Mouse (Mus musculus): Measurements from ENCODE around the gene Hivep2. TPM values are rescaled to one million over a fixed set of nuclear protein-coding genes. Genes with fewer than 3 reads are reported as not detected.
A peak's percentile ranks its signal among the peaks of the same experiment; 100 is the strongest.

Hivep2 gene
- total RNA-seq, 2 experiments from 2014 or later: 43.3 to 46.8 TPM

DNA sequence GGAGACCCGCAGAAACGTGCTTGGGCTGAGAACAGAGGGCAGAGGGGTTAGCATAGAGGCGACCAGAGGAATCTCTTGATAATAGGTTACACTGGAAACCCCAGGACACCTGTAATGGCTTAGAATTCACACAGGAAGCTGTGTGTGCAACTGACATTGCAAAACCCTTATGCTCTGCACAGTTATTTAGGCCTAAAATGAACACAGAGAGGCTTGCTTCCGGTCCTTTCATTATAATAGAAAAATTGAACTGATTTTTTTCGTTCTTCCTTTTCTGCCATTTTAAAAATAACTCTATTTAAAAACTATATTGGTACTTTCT, 2.3 kb downstream of the Hivep2 start:
- intact Hi-C loops (cut with DNase I; ENCODE audit: low total_unique reads): loop anchor here (5.0 to 10.0 kb wide), 2 partner anchors 119 to 227 kb away; no protein-coding TSS in a partner anchor

DNA sequence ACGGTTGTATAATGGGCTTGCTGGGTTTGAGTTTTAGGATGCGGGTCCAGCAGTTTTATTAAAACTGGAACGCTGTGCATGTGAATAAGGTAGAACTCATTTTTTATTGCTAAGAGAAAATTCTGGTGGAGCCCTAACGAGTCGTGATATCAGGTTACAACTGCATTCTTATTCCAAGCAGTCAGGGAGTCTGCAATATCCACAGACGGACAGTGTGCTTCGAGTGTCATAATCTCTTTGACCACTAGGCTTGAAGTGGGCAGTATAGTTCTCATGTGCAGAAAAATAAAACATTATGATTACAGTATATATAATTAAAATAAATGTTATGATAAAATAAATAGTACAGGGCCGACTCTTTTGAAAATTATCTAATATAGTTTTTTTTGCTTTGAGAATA, 3.1 kb downstream of the Hivep2 start:
- DNase-seq: no peak
- intact Hi-C loops (cut with DNase I; ENCODE audit: low total_unique reads): loop anchor here (5.0 to 10.0 kb wide), 2 partner anchors 118 to 226 kb away; no protein-coding TSS in a partner anchor

More for the DNA sequence above, 2.3 kb downstream of the Hivep2 start:
- DNase-seq: no peak

DNA sequence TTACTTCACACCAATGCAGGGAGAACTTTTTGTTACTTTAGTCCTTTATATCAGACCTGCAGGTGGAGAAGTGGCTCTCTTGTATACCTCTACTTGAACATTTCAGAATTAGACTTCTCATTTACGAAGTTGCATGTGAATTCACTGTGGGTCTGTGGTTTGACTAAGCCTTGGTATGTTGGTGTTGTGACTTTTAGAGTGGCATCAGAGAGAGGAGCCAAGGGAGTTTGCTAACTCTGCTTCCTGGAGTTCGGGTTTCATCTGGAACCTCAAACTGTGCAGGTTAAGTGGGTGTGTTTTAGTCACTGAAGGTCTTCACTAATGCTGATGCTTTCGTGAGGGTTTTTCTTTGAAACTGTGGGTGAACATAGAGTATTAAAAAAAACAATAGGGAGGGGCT, 4.4 kb downstream of the Hivep2 start:
- no peak for DNase-seq
- intact Hi-C loops (cut with DNase I; ENCODE audit: low total_unique reads): no loop called here

DNA sequence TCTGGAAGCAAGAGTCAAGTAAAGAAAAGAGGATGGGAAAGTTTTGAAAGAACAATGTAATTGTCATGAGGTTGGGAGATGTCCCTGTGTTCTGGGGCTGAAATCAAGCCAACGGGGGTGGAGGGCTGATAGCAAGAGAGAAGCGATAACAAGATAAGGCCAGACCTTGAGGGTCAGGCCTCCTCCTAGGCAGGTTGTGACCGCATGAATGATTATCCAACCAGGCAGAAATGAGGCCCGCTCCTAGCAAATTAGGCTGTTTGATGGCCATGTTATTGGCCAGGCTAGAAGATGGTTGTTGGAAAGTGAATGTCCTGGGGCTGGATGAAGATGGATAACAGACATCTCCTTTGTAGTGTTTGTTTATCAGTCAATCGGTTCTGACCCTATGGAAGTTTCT, 5.4 kb downstream of the Hivep2 start:
- intact Hi-C loops (cut with DNase I; ENCODE audit: low total_unique reads): no loop called here

DNA sequence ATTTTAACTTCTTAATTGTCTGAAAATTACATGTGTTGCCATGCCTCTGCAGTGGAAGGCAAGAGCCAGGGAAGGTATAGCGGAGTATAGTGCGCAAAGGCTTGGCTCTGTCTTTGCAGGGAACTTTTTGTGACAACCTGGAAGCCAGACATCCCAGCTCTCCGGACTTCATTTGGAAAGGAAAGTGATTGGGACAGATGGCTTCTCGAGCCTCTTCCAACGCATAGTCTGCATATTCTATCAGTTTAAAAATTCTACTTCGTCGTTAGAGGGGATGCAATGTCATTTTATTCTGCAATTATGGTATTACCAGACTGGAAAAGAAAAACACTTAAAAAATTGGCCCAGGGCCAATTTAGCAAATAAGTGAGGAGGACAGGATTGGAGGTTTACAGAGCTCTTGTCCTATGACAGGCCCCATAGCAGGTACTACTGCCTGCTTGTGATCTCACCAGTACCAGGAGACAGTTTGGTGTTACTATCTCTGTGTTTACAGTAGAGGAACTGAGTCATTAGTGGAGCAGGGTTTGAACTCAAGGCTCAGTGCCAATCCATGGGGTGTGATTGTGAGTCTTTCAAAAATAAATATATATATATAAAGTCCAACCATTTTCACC, 7.8 kb downstream of the Hivep2 start:
- intact Hi-C loops (cut with DNase I; ENCODE audit: low total_unique reads): no loop called here
- no peak for DNase-seq

More for the DNA sequence above, 5.4 kb downstream of the Hivep2 start:
- no peak for DNase-seq

DNA sequence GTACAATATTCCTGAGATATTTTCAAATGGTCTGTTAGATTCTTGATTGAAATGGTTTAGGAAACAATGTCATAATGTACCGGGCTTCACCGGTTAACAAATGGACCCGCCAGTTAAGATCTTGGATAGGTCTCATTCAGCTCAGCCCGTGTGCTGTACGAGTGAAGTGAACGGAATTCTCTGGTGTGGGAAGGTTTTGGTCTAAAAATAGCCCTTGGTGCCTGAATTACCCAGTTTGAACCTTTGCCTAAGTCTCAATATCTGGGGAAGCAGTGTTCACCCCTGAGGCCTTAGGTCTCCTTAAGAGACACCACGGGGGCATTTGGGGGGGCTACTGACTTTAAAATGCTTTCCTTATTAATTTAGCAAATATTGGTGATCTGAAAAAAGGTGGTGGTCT, 8.6 kb downstream of the Hivep2 start:
- no peak for DNase-seq
- intact Hi-C loops (cut with DNase I; ENCODE audit: low total_unique reads): no loop called here

DNA sequence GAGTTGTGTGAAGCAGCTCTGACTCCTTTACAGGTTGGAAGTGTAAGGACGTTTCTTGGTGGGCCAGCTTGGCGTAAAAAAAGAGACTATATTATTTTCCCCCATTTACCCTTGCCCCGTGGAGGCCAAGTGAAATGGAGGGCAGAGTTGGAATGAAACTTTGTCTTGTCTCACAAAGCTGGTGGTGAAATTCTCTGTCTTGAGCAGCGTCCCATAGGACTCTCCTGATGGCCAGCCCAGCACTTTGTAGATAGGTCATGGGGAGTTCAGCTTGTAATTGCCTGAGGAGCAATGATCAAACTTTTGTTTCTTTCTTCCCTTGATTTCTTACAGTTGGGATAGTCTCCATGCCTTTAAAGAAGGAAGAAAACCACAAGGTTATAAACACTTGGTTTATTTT, 10.0 kb downstream of the Hivep2 start:
- no peak for DNase-seq
- intact Hi-C loops (cut with DNase I; ENCODE audit: low total_unique reads): no loop called here

DNA sequence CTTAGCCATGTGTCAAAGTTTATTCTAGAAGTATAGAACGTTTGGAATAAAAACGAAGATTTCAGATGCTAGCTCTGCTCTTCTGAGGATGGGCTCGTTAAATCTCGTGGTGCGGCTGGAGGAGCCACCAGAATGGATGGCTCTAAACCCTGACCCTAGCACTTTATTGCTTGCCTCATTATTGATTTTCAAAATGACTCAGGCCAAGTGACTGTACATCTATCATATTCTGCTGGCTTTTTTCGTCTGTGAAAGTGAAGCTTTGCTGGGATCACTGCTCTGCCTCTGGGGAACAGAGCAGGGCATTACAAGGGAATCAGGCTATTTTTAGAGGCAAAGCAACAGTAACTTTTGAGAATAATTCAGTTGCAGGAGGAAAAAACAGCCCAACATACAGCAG, 10.4 kb downstream of the Hivep2 start:
- intact Hi-C loops (cut with DNase I; ENCODE audit: low total_unique reads): no loop called here
- DNase-seq: no peak

DNA sequence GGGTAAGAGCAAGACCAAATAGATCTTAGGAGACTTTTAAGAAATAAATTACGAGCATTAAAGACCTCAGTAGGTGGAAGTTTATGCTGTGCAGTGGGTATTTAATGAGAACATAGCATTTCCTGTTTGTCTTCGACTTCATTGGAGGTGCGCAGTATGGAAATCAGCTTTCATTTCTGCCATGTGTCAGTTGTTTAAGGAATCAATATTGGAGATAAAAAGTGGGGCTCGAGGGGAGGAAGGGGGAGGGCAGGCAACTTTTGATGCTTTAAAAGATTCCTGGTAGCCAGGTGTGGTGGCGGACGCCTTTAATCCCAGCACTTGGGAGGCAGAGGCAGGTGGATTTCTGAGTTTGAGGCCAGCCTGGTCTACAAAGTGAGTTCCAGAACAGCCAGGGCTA, 16.4 kb downstream of the Hivep2 start:
- DNase-seq: no peak
- intact Hi-C loops (cut with DNase I; ENCODE audit: low total_unique reads): no loop called here

DNA sequence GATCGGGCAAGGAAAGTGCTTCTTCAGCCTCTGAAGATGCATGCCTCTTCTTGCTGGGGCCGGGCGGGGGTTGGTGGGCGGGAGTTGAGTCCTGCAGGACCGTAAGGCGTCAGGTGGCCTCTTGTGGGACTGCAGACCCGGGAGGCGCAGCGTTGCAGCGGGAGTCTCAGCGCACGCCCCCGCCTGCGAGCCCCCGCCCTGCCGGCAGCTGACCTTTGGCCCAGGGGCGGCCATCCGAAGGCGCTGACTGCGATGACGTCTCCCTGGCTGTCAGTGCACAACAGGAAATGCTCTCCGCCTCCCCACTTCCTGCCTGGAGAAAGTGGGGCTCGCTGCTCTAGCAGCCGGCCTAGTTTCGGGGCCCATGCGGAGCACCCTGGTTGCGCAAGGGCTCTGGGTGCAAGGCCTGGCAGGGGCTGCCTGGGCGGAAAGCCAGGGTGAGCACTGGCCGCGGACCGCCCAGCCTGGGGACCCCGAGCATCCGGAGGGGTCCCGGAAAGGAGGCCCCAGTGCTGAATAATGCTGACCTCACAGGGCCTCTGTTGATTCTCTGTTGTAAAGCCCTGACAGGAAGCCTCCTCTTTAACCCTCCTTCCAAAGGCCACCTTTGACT, 17.0 kb downstream of the Hivep2 start:
- intact Hi-C loops (cut with DNase I; ENCODE audit: low total_unique reads): no loop called here

DNA sequence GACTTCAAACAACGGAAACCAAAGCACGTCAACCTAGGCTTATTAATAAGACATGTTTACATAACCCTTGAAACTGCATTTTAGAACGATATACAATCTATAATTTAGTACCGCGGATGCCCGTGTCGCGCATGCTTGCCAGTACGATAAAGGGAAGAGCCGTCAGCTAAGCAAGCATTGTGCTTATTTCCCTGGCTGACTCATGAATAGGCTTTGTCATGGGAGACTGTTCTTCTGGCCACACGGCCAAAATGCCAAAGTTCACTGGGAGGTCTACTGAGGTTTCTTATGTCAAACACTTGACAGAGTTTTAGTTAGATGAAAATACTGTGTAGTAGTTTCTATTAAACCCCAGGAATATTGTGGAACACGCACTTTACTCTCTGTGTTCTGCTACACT, 17.8 kb downstream of the Hivep2 start:
- intact Hi-C loops (cut with DNase I; ENCODE audit: low total_unique reads): no loop called here
- no peak for DNase-seq

More for the DNA sequence above, 17.0 kb downstream of the Hivep2 start:
- peak; percentile 76 for DNase-seq

DNA sequence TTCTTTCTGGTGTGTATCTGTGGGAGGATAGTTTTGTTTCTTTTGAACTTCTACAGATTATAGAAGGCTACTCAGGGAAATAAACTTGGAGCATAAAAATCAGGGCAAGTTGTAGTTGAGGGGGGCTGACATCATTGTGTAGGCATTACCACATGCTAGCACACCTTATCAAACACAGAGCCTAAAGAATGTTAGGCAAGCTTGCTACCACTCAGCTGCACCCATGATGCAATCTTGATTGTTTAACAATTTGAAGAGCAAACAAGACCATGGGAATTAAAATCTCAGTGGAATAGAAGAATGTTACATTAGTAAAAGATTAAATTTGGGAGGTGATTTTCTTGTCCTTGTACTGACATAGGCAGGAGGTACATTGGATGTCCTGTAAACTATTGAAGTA, 18.4 kb downstream of the Hivep2 start:
- no peak for DNase-seq
- intact Hi-C loops (cut with DNase I; ENCODE audit: low total_unique reads): no loop called here

DNA sequence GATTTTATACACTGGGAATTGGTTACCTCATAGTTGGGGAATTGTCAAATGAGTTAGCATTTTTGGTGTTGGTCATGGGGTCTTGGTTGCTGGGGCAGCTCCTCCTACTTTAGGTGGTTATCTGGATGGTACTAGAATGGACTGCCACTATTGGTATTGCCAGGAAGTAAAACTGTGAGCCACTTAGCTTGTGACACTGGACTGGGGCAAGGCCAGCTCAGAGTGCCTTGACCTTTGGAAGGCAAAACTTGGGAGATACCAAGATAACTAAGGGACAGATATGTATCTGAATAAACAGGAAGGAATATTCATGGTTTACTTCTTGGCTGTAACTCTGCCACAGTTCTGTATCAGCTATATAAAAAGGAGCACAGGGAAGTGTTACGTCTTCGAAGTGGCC, 20.7 kb downstream of the Hivep2 start:
- intact Hi-C loops (cut with DNase I; ENCODE audit: low total_unique reads): no loop called here

DNA sequence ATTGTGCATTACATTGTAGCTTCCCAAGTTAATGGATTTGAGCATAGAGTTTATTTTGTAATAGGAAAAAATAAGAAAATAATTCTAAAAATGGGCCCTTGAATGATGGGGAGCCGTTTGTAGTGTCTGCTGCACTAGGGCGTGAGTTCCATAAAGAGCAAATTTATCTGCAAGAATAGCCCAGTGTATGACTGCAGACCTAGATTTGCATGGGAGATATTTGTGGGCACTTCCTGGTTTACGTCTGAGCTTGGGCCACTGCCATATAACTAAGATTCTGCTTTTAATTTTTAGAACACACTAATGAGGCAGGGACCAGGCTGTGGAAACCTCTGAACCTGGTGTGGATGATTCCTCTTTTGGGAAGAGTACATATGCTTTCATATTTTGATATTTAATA, 21.5 kb downstream of the Hivep2 start:
- no peak for DNase-seq
- intact Hi-C loops (cut with DNase I; ENCODE audit: low total_unique reads): no loop called here

More for the DNA sequence above, 20.7 kb downstream of the Hivep2 start:
- no peak for DNase-seq

DNA sequence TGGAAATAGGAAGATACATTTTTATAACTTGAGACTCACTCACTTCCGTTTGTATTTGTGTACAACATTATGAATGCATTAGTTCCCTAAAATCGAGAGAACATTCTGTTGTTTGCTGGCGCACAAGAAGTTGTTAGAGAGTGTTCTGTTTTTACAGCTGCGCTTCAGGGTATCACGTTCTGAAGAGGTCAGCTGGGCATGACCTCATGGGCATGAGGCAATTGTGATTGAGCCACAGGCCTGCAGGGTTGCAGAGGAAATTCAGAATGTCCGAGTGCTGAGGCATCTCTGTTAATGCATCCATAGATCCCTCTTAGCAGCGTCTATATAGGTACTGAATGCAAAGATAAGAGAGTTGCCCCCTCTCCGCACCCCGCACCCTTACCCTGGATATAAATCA, 22.4 kb downstream of the Hivep2 start:
- DNase-seq: no peak
- intact Hi-C loops (cut with DNase I; ENCODE audit: low total_unique reads): no loop called here

DNA sequence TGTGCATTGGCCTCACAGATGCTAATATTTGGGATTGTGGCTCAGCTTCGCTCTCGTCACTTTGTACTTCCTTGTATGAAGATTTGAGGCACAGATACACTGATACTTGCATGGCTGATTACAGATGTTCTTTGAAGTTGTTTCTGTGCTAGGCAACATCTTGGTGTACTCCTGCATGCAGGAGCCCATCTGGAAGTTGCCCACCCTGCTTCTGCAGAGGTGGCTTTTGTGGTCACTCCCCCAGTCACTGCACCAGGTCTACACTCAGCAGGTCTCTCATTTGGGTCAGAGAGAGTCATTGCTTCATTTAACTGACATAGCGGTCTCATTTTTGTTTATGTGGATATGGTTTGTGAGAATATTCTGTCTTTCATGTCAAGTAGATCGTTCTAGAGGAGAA, 22.9 kb downstream of the Hivep2 start:
- intact Hi-C loops (cut with DNase I; ENCODE audit: low total_unique reads): no loop called here
- no peak for DNase-seq

DNA sequence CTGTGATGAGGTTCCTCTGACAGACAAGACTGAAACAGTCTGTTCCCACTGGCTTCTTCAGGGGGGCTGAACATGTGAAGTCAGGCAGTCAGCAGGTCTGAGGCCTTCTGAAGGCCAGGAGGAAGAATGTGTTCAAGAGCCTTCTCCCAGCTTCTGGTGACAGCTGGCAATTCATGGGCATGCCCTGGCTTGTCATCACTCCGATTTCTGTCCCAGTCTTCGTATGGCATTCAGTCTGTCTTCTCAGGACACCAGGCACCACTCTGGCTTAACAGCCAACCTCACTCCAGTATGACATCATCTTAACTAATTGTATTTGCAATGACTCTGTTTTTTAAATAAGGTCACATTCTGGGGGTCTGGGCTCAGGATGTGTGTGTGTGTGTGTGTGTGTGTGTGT, 25.0 kb downstream of the Hivep2 start:
- no peak for DNase-seq

DNA sequence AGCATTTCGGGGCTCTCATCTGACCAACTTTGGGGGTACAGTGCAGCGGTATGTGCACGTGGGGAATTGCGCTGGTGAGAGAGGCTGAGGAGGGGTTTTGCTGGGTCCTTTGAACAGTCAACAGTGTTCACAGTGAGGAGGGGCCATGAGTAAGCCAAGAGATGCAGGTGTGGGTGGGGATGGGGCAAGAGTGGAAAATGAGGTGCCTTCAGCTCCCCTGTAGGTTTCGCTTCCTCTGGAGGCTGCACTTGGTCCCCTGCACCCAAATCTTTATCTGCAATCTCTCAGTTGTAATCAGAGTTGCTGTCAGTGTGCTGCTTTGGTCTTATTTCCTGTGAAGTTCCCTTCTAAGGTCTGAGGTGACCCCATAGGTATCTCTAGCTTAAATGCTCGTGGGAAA, 27.5 kb downstream of the Hivep2 start:
- no peak for DNase-seq
- intact Hi-C loops (cut with DNase I; ENCODE audit: low total_unique reads): no loop called here

More for the DNA sequence above, 25.0 kb downstream of the Hivep2 start:
- intact Hi-C loops (cut with DNase I; ENCODE audit: low total_unique reads): no loop called here

DNA sequence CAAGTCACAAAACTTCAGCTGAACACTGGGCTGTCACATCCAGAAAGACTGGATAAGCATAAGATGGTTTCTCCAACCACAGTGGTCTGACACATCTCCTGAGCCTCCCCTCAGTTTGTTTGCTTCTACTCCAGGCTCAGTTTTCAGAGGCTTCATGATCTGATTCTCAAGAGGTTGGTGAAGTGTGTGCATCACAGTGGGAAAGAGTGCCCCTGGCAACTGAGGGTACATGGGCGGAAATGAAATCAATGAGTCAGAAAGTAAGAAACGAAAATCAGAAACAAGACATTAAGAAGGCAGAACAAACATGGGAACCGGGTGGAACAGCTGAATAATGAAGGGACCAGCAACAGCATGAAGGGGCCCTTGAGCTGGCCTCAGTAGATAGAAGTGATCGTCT, 31.5 kb downstream of the Hivep2 start:
- intact Hi-C loops (cut with DNase I; ENCODE audit: low total_unique reads): no loop called here

DNA sequence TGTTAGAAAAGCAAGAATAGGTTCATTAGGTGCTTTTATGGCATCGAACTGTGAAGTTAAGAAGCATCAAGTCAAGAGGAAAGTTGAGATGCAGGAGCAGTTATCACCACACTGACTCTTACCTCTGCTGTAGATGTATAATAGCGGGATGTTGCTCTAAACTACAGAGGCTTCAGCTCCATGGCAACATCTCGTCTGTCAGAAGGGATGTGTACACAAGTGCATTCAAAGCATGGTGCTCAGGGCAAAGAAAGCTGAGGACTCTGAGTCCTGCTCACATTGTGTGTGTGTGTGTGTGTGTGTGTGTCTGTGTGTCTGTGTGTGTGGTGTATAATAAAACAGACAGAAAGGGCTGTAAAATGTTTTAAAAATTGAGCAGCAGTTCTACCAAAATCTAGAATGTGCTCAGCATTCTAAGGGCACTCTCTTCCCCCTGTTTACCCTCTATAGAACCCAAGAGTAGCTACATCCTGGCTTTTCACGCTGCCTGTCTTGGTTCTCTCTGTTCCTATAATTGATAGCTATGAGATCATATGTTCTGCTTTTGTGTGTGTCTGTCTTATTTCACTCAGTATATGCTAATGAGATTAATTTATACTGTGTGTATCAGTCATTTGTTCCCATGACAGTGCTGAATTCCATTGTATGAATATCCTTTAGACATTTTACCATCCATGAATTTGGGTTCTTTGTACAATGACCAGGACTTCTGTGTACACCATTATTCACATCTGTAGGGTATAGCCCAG, 39.1 kb downstream of the Hivep2 start:
- no peak for DNase-seq
- intact Hi-C loops (cut with DNase I; ENCODE audit: low total_unique reads): no loop called here

More for the DNA sequence above, 31.5 kb downstream of the Hivep2 start:
- no peak for DNase-seq

DNA sequence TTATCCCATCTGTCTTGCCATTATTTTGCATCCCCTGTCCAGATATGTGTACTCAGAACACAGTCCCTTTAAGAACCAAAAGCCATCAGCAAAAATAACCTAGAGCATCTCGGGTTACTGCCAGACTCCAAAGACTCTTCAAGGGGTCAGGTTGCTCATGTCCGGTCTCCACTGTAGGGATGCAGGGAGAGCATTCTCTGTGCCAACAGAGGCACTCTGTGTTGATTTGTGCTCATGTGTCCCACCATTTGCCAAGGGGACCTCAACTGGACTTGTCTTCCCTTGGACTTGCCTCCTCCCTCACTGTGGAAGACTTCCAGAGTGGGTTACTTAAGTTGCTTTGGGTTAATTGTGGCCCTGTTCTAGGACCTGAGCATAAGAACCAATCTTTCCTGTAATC, 43.8 kb downstream of the Hivep2 start:
- intact Hi-C loops (cut with DNase I; ENCODE audit: low total_unique reads): no loop called here
- DNase-seq: peak; percentile 32
